17 mouse cellular contexts compared by ENCODE assay signal in the genomic region with DNA sequence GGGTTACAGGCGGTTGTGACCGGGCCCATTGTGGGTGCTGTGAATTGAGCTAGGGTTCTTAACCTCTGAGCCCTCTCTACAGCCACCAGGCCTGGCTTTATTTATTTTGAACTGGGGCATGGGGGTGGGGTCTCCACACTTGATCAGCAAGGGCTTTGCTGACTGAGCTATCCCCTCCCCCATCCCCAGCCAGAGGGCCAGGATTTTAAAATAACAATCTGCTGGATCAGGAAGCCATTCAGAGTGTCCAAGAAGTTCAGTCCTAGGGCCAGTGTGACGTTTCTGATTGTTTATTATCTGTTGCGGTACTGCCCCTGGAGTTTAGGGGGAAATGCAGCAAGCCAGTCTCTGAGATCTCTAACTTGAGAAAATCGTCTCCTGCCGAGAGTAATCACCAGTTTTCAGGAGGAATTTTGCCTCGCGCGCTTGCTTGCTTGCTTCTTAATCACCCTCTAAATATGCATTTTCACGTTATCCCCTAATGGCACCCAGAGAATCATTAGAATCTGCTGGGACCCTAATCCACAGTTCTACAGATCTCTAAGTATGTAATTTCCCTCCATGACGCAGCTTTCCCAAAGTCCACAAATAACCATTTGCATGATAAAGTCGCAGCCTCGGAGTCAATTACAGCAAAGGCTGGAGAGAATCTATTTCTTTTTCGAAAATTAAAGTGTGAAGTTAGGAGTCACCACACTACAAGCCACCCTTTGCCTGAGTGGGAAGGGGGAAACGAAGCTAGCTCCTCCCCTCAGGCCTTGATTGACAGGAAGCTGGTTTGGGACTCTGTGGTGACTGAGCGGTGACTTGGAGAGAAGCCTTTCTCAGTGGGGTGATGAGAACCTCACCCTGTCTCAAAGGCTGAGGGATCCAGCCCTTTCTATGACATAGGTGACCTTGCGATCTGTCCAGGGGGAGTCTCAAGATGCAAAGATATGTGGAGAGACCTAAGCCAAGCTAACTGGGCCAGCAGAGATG.
DNase-seq lines count a peak whose midpoint lies in the region; ATAC-seq and TF ChIP-seq lines count a peak whose summit lies in the region.
"Had no signal": no experiment of that assay in that cellular context is flagged by ENCODE, and none has a peak within 500 bp of the region (broad histone marks: within the 10 kb centered on the region; RNA-seq: fewer than 3 reads in every experiment).

No protein-coding gene starts in this region.

- no peak overlapping the region for H3K27ac ChIP-seq in forebrain, embryonic 13.5 days
- H3K27ac ChIP-seq in forebrain, postnatal 0 days (ENCODE audit: low read depth, low read length): no peak overlapping the region
- H3K27ac ChIP-seq in midbrain, embryonic 11.5 days (ENCODE audit: low read depth, low read length): no peak overlapping the region
- no peak overlapping the region for H3K27ac ChIP-seq in midbrain, postnatal 0 days (ENCODE audit: low read depth, low read length)
- H3K27ac ChIP-seq in forebrain, embryonic 16.5 days (ENCODE audit: low read length): no peak overlapping the region
- H3K27ac ChIP-seq in neural tube, embryonic 14.5 days (ENCODE audit: low read depth, low read length): no peak overlapping the region
- H3K27ac ChIP-seq: embryonic facial prominence, embryonic 15.5 days; heart, adult 2 months had no signal

- 35% methylated on average over 17 of the region's 17 CpGs for WGBS in forebrain, embryonic 13.5 days
- whole genome bisulfite sequencing in forebrain, postnatal 0 days: 38% methylated on average over 17 of the region's 17 CpGs
- 34% methylated on average over 17 of the region's 17 CpGs for WGBS in midbrain, embryonic 11.5 days
- 33% methylated on average over 17 of the region's 17 CpGs for WGBS in midbrain, postnatal 0 days
- WGBS in forebrain, embryonic 16.5 days: 35% methylated on average over 17 of the region's 17 CpGs
- 37% methylated on average over 17 of the region's 17 CpGs for WGBS in neural tube, embryonic 14.5 days

- H3K4me3 ChIP-seq in forebrain, embryonic 13.5 days: no peak overlapping the region
- no peak overlapping the region for H3K4me3 ChIP-seq in forebrain, postnatal 0 days (ENCODE audit: low read depth, low read length)
- H3K4me3 ChIP-seq in midbrain, embryonic 11.5 days (ENCODE audit: low read depth, low read length): no peak overlapping the region
- no peak overlapping the region for H3K4me3 ChIP-seq in midbrain, postnatal 0 days (ENCODE audit: low read depth, low read length)
- H3K4me3 ChIP-seq in forebrain, embryonic 16.5 days (replicated peaks; ENCODE audit: low read length): no peak overlapping the region
- no peak overlapping the region for H3K4me3 ChIP-seq in neural tube, embryonic 14.5 days (ENCODE audit: low read depth, low read length)
- H3K4me3 ChIP-seq: embryonic facial prominence, embryonic 15.5 days; heart, adult 2 months; lung, embryonic 15.5 days had no signal

- peaks cover 12% of the 10 kb centered on the region for H3K4me1 ChIP-seq in forebrain, embryonic 13.5 days
- no peaks in the 10 kb centered on the region for H3K4me1 ChIP-seq in forebrain, postnatal 0 days (ENCODE audit: insufficient read depth)
- peaks cover 7% of the 10 kb centered on the region; the same call in 1 of the 2 replicates for H3K4me1 ChIP-seq in midbrain, embryonic 11.5 days (ENCODE audit: control insufficient read depth, insufficient read depth, low read length)
- no peaks in the 10 kb centered on the region; the same call in 1 of the 2 replicates for H3K4me1 ChIP-seq in midbrain, postnatal 0 days (ENCODE audit: insufficient read depth, low read length)
- 0 out of 2 replicates have a peak, but pooled peaks cover 2% of the 10 kb centered on the region for H3K4me1 ChIP-seq in forebrain, embryonic 16.5 days (replicated peaks; ENCODE audit: control insufficient read depth, insufficient read depth, low read length)
- H3K4me1 ChIP-seq in neural tube, embryonic 14.5 days (ENCODE audit: control insufficient read depth, insufficient read depth, low read length): no peaks in the 10 kb centered on the region

- DNase-seq in forebrain, postnatal 0 days: no peak
- peak; percentile 82 for DNase-seq in midbrain, embryonic 11.5 days (ENCODE audit: low spot score, missing footprints)
- DNase-seq in midbrain, postnatal 0 days (ENCODE audit: low spot score): no peak
- no peak for DNase-seq in kidney, postnatal 25 days
- no peak for DNase-seq in frontal cortex, postnatal 36 days (ENCODE audit: low spot score in 2 of 2)
- DNase-seq: adrenal gland, adult 8-10 months; cerebellum, postnatal 14 days; heart, postnatal 36 days; kidney, adult 2 months; liver; right cerebral cortex, postnatal 14 days had no signal

- no peaks in the 10 kb centered on the region for H3K9me3 ChIP-seq in forebrain, embryonic 13.5 days (replicated peaks)
- no peaks in the 10 kb centered on the region for H3K9me3 ChIP-seq in forebrain, postnatal 0 days (ENCODE audit: low read length)
- no peaks in the 10 kb centered on the region for H3K9me3 ChIP-seq in midbrain, embryonic 11.5 days (ENCODE audit: control insufficient read depth, low read length)
- H3K9me3 ChIP-seq in midbrain, postnatal 0 days (ENCODE audit: low read length): no peaks in the 10 kb centered on the region
- no peaks in the 10 kb centered on the region for H3K9me3 ChIP-seq in forebrain, embryonic 16.5 days (ENCODE audit: control insufficient read depth, low read length)
- H3K9me3 ChIP-seq in neural tube, embryonic 14.5 days (ENCODE audit: control insufficient read depth, low read length): no peaks in the 10 kb centered on the region
- H3K9me3 ChIP-seq: embryonic facial prominence, embryonic 15.5 days; lung, embryonic 15.5 days had no signal

- no peaks in the 10 kb centered on the region for H3K27me3 ChIP-seq in forebrain, embryonic 13.5 days
- H3K27me3 ChIP-seq in forebrain, postnatal 0 days (ENCODE audit: insufficient read depth, low read length): no peaks in the 10 kb centered on the region
- H3K27me3 ChIP-seq in midbrain, embryonic 11.5 days (ENCODE audit: control insufficient read depth, insufficient read depth, low read length): no peaks in the 10 kb centered on the region
- H3K27me3 ChIP-seq in midbrain, postnatal 0 days (ENCODE audit: insufficient read depth, low read length): no peaks in the 10 kb centered on the region
- H3K27me3 ChIP-seq in forebrain, embryonic 16.5 days (replicated peaks; ENCODE audit: control insufficient read depth, insufficient read depth, low read length): no peaks in the 10 kb centered on the region
- H3K27me3 ChIP-seq in neural tube, embryonic 14.5 days (ENCODE audit: control insufficient read depth, insufficient read depth, low read length): no peaks in the 10 kb centered on the region
- H3K27me3 ChIP-seq: embryonic facial prominence, embryonic 15.5 days; lung, embryonic 15.5 days had no signal

- H3K4me2 ChIP-seq in forebrain, embryonic 13.5 days: no peak overlapping the region
- H3K4me2 ChIP-seq in forebrain, postnatal 0 days (ENCODE audit: low read depth): no peak overlapping the region
- no peak overlapping the region for H3K4me2 ChIP-seq in midbrain, embryonic 11.5 days
- H3K4me2 ChIP-seq in midbrain, postnatal 0 days (ENCODE audit: low read depth, low read length, poor library complexity, severe bottlenecking): no peak overlapping the region
- no peak overlapping the region for H3K4me2 ChIP-seq in forebrain, embryonic 16.5 days (ENCODE audit: low read length)
- no peak overlapping the region for H3K4me2 ChIP-seq in neural tube, embryonic 14.5 days (ENCODE audit: low read depth, low read length)
- H3K4me2 ChIP-seq: embryonic facial prominence, embryonic 15.5 days; lung, embryonic 15.5 days had no signal

- TF ChIP-seq CTCF in forebrain, postnatal 0 days (IDR thresholded peaks at IDR 0.05; ENCODE audit: low read depth): no peak
- no peak for TF ChIP-seq CTCF in midbrain, postnatal 0 days (IDR thresholded peaks at IDR 0.05)

- ATAC-seq in forebrain, embryonic 13.5 days: peak; percentile 50; the same call in 1 of the 2 replicates
- ATAC-seq in forebrain, postnatal 0 days: no peak
- ATAC-seq in midbrain, embryonic 11.5 days (ENCODE audit: low FRiP score): peak; percentile 68; the same call in 1 of the 2 replicates
- no peak for ATAC-seq in midbrain, postnatal 0 days (ENCODE audit: low FRiP score)
- peak; percentile 38; the same call in 1 of the 2 replicates for ATAC-seq in forebrain, embryonic 16.5 days
- ATAC-seq in neural tube, embryonic 14.5 days (ENCODE audit: low read depth): peak; percentile 32; the same call in 1 of the 2 replicates

- no peaks in the 10 kb centered on the region for H3K36me3 ChIP-seq in forebrain, embryonic 13.5 days (ENCODE audit: poor library complexity, severe bottlenecking)
- no peaks in the 10 kb centered on the region for H3K36me3 ChIP-seq in forebrain, postnatal 0 days (ENCODE audit: insufficient read depth)
- no peaks in the 10 kb centered on the region for H3K36me3 ChIP-seq in midbrain, embryonic 11.5 days (ENCODE audit: control insufficient read depth, insufficient read depth, low read length)
- H3K36me3 ChIP-seq in midbrain, postnatal 0 days (ENCODE audit: insufficient read depth, low read length): no peaks in the 10 kb centered on the region
- H3K36me3 ChIP-seq in forebrain, embryonic 16.5 days (ENCODE audit: control insufficient read depth, insufficient read depth): no peaks in the 10 kb centered on the region
- H3K36me3 ChIP-seq in neural tube, embryonic 14.5 days (ENCODE audit: control insufficient read depth, insufficient read depth, low read length): no peaks in the 10 kb centered on the region
- H3K36me3 ChIP-seq: embryonic facial prominence, embryonic 15.5 days; lung, embryonic 15.5 days had no signal

- no peak overlapping the region for H3K9ac ChIP-seq in forebrain, embryonic 13.5 days
- no peak overlapping the region for H3K9ac ChIP-seq in forebrain, postnatal 0 days
- no peak overlapping the region for H3K9ac ChIP-seq in midbrain, embryonic 11.5 days (ENCODE audit: low read length)
- H3K9ac ChIP-seq in midbrain, postnatal 0 days (replicated peaks; ENCODE audit: low read length, poor library complexity, severe bottlenecking): no peak overlapping the region
- H3K9ac ChIP-seq in forebrain, embryonic 16.5 days (replicated peaks; ENCODE audit: low read depth, low read length): no peak overlapping the region
- H3K9ac ChIP-seq in neural tube, embryonic 14.5 days (replicated peaks; ENCODE audit: low read depth, low read length): no peak overlapping the region
- H3K9ac ChIP-seq: embryonic facial prominence, embryonic 15.5 days; lung, embryonic 15.5 days had no signal

Comparison
In these comparisons a context has a peak if more than half of its experiments do, and no peak if none do; other contexts are left out.
1. ATAC-seq: peak in forebrain, embryonic 13.5 days (single experiment), midbrain, embryonic 11.5 days (single experiment), forebrain, embryonic 16.5 days (single experiment) and neural tube, embryonic 14.5 days (single experiment); none in forebrain, postnatal 0 days (single experiment) and midbrain, postnatal 0 days (single experiment).